Mouse (Mus musculus): ENCODE data around the gene Cyp2j12.
"Not testable (repeated sequence)": the region's sequence is repeated elsewhere in the genome, so short reads cannot be mapped to it uniquely, and the experiment has no call there.

Cyp2j12 gene
- long read RNA-seq, experiment 1 = 0 reads
- long read RNA-seq, experiment 2, partial matches to known transcripts = 0 of 1 reads
- long read RNA-seq, experiment 2, other reads (novel, unspliced or antisense) = 0 of 1 reads

- intact Hi-C loops (cut with DNase I) = no loop called here
Measured at GRCm38 (mm10) chr4:96140732-96141467, at the start of gene Cyp2j12. Gene Cyp2j12 (minus strand): TSS chr4:96141152.

- intact Hi-C loops (cut with DNase I) = not testable (repeated sequence)
Measured at GRCm38 (mm10) chr4:96189321-96189720, 48.4 kb upstream of the Cyp2j12 start.

GRCm38 (mm10) chr4:96188671-96189070 lies 47.7 kb upstream of the Cyp2j12 start:
- intact Hi-C loops (cut with DNase I) = not testable (repeated sequence)

GRCm38 (mm10) chr4:96188146-96188545 lies 47.2 kb upstream of the Cyp2j12 start:
- intact Hi-C loops (cut with DNase I) = not testable (repeated sequence)

GRCm38 (mm10) chr4:96184716-96185115 lies 43.8 kb upstream of the Cyp2j12 start:
- intact Hi-C loops (cut with DNase I) = not testable (repeated sequence)

- intact Hi-C loops (cut with DNase I) = no loop called here
Measured at GRCm38 (mm10) chr4:96162839-96163238, 21.9 kb upstream of the Cyp2j12 start.

- intact Hi-C loops (cut with DNase I) = no loop called here
Measured at GRCm38 (mm10) chr4:96161575-96161974, 20.6 kb upstream of the Cyp2j12 start.

GRCm38 (mm10) chr4:96139226-96139625 lies 1.7 kb downstream of the Cyp2j12 start:
- intact Hi-C loops (cut with DNase I) = no loop called here

GRCm38 (mm10) chr4:96134246-96134645 lies 6.7 kb downstream of the Cyp2j12 start:
- intact Hi-C loops (cut with DNase I) = no loop called here

- intact Hi-C loops (cut with DNase I) = no loop called here
Measured at GRCm38 (mm10) chr4:96096841-96097240, 44.1 kb downstream of the Cyp2j12 start.

- intact Hi-C loops (cut with DNase I) = loop anchor here (5.0 kb wide), 1 partner anchor 590 kb away; no protein-coding TSS in a partner anchor
Measured at GRCm38 (mm10) chr4:96091869-96092268, 49.1 kb downstream of the Cyp2j12 start.

- intact Hi-C loops (cut with DNase I) = loop anchor here (5.0 kb wide), 1 partner anchor 593 kb away; no protein-coding TSS in a partner anchor
Measured at GRCm38 (mm10) chr4:96089356-96090048, 51.5 kb downstream of the Cyp2j12 start.

- intact Hi-C loops (cut with DNase I) = no loop called here
Measured at GRCm38 (mm10) chr4:96078308-96078707, 62.6 kb downstream of the Cyp2j12 start.

GRCm38 (mm10) chr4:96077261-96078125 lies 63.5 kb downstream of the Cyp2j12 start, which contains the start of gene Cyp2j13:
Gene Cyp2j13 (minus strand): TSS chr4:96077546.
- intact Hi-C loops (cut with DNase I) = no loop called here

- intact Hi-C loops (cut with DNase I) = no loop called here
Measured at GRCm38 (mm10) chr4:96062045-96062444, 78.9 kb downstream of the Cyp2j12 start.

GRCm38 (mm10) chr4:96060106-96060505 lies 80.8 kb downstream of the Cyp2j12 start:
- intact Hi-C loops (cut with DNase I) = no loop called here
